Mouse (Mus musculus): Measurements from ENCODE around the gene Pnpla2.
"Not testable (repeated sequence)": the region's sequence is repeated elsewhere in the genome, so short reads cannot be mapped to it uniquely, and the experiment has no call there.

Gene Pnpla2

GRCm38 (mm10) chr7:141432186-141432611, 22.8 kb upstream of the Pnpla2 start:
- no peak for DNase-seq

- peak; percentile 57 for DNase-seq
Measured at GRCm38 (mm10) chr7:141432741-141433516, 22.1 kb upstream of the Pnpla2 start.

- no peak for DNase-seq
Measured at GRCm38 (mm10) chr7:141433517-141434400, 21.2 kb upstream of the Pnpla2 start.

DNA sequence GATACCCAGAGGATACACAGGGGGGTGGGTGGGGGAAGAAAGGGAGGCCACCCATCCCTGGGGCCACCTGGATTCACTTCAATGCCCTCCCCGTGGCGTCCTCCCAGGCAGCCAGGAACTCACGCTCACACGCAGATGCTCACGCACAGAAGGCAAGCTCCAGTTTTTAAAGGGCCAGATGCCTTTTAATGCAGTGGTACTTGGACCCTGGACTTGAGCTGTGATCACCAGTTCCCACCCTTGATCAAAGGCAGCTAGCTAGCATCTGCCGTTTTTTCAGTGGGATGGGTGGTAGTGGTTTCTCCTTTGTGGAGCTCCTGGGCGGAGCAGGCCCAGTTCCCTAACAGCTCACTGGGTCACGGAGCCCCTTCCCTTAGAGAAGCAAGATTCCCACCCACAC, 20.5 kb upstream of the Pnpla2 start:
- DNase-seq = peak; percentile 58

DNA sequence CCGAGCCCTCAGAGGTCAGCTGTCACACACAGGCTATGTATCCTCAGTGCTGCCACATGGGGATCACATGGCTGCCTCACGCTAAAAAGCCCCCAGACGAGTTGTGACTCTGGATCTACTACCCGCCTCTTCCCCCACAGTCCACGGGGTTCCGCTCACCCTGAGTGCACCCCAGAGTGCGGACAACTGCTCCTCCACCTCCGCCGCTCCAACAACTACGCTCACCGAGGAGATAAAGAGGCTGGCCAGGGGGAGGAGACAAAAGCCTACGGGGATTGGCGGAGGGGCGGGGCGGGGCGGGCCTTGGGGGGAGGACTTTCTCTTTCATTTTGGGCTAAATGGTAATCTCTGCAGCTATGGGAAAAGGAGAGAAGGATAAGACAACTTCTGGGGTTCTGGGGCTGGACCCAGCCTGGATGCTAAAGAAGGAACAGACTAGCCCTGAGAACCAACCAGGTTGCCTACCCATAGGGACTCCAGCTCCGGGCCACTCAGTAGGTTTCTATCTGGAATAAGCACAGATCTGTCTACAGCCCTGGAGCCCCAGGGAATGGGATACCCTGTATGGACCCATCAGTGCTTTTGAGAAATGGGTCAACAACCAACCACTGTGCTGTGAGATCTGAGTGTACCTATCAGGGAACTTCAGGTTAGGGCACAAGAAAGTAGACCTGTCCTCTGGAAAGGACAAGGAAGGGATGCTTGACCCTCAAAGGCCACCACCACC, 19.7 kb upstream of the Pnpla2 start:
- peak; percentile 70 for DNase-seq

- no peak for DNase-seq
Measured at GRCm38 (mm10) chr7:141435856-141436522, 19.0 kb upstream of the Pnpla2 start.

DNA sequence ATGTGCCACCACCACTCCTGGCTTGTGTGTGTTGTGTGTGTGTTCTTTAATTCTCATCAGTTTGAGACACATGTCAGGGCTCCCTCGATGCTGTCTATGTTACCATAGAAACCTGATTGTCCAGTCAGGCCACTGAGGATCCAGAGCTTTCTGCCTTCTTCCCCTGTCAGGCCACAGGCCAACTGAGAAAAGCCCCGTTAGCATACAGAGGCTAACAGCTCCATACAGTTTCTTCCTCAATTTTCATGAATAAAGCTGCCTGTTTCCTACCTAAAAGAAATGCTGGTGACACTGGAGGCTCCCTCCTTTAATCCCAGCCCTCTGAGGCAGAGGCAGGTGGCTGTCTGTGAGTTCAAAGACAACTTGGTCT, 18.5 kb upstream of the Pnpla2 start:
- no peak for DNase-seq

GRCm38 (mm10) chr7:141437178-141438120, 17.5 kb upstream of the Pnpla2 start, which contains the start of gene Slc25a22:
Gene Slc25a22 (minus strand): TSS chr7:141437892.
- peak; percentile 89 for DNase-seq

GRCm38 (mm10) chr7:141438201-141438968, 16.6 kb upstream of the Pnpla2 start:
- no peak for DNase-seq

DNA sequence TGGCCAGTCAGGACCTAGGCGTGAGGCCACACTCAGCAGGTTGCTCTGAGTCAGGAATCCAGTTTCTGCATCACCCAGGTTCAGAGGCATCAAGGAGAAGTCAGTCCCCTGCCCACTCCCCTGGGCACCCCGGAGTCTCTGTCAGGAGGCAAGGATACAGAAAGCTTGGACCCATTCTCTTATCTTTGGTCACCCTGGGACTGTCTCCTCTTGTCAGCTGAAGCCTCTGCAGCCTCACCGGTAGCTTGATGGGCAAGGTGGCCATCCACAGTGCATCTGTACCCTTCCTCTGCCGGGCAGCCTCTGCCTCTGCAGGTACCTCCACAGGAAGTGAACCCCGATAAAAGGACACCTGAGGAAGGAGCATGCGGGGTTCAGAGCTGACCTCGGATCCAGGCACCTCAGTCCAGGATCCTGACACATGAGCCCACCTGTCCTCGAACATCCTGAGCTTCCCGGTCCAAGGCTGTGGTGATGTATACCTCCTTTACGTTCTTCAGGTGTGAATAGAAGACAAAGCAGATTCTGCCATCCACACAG, 15.8 kb upstream of the Pnpla2 start:
- DNase-seq = no peak

DNA sequence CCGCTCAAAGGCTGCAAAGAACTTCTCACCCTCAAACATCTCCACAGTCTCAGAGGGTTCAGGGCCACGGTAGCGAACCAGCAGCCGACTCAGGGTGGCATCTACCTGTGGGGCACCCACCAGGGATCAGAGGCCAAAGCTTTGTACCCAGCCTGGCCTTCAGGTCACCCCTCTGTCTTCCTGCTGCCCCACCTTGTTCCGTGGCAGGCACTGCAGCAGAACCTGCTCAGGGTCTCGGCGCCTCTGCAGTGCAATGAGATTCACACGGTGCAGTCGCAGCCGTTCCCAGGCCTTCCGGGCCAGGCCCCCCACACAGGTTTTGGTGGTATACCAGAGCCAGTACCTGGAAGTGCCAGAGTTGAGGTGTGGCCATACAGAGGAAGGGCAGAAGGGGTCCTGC, 15.2 kb upstream of the Pnpla2 start:
- no peak for DNase-seq

GRCm38 (mm10) chr7:141440613-141441012, 14.4 kb upstream of the Pnpla2 start:
- peak; percentile 84 for DNase-seq

- no peak for DNase-seq
Measured at GRCm38 (mm10) chr7:141441460-141441859, 13.5 kb upstream of the Pnpla2 start.

- no peak for DNase-seq
Measured at GRCm38 (mm10) chr7:141442199-141442598, 12.8 kb upstream of the Pnpla2 start.

DNA sequence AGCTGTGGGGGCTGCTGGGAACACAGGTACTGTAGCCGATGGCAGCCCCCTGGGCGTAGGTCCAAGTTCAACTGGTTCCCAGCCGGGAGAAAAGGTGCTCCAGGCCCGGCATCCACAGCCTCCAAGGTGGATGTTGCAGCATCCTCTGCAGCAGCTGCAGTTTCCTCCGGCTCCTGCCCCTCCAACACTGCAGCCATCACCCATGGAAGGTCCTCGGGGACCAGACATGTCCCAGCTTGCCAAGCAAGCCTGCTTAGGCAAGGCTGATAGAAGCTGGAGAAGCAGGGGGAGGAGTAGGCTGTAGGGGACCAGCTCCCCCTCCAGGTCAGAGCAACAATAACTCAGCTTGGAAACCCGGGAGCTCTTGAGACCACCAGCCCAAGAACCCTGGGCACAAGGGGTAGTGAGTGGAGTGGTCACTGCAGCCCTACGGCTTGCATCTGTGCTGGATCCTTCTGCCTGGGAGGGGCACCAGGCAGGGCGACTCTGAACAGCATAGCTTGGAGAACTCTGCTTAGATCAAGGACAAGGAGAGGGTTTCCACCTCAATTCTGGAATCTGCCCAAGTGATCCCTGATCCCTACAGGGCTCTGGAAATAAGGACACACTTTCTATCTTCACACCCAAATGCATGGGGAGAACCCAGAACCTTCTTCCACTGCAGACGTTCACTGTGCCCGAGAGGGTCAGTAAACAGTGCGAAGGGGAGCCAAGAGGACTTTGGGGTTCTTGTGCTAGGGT, 11.7 kb upstream of the Pnpla2 start:
- DNase-seq = peak; percentile 47

DNA sequence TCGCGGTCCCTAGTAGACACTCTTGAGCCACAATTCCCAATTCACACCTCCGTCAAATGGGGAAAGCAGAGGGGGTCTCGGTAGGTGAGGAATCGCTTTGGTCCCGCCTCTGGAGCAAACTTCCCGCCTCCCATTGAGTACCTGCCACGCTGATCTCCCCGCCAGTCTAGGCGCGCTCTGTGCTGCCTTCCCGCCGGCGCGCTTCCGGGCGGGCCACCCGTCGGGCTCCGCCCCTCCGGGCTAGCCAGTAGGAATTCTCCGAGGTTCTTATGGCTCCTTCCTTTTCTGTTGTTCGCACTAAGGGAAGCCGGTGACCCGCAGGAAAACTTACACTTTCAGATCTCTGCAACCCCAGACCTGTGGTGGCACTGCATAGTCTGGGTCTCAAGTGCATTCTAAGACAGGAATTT, 11.2 kb upstream of the Pnpla2 start, which contains the start of gene Pidd1:
Pidd1 (minus strand) TSS at position 198 of the 410 bp plus-strand sequence.
- DNase-seq = peak; percentile 84

DNA sequence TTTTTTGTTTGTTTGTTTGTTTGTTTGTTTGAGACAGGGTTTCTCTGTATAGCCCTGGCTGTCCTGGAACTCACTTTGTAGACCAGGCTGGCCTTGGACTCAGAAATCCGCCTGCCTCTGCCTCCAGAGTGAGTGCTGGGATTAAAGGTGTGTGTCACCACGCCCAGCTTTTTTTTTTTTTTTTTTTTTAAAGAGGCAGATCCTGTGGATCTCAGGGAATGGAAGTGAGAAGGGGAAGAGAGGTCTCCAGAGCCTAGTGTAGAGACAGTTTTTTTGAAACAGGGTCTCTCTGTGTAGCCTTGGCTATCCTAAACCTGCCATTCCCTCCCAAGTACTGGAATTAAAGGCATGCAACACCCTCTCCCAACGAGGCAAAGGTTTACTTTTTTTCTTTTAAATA, 8.6 kb upstream of the Pnpla2 start:
- DNase-seq = not testable (repeated sequence)

DNA sequence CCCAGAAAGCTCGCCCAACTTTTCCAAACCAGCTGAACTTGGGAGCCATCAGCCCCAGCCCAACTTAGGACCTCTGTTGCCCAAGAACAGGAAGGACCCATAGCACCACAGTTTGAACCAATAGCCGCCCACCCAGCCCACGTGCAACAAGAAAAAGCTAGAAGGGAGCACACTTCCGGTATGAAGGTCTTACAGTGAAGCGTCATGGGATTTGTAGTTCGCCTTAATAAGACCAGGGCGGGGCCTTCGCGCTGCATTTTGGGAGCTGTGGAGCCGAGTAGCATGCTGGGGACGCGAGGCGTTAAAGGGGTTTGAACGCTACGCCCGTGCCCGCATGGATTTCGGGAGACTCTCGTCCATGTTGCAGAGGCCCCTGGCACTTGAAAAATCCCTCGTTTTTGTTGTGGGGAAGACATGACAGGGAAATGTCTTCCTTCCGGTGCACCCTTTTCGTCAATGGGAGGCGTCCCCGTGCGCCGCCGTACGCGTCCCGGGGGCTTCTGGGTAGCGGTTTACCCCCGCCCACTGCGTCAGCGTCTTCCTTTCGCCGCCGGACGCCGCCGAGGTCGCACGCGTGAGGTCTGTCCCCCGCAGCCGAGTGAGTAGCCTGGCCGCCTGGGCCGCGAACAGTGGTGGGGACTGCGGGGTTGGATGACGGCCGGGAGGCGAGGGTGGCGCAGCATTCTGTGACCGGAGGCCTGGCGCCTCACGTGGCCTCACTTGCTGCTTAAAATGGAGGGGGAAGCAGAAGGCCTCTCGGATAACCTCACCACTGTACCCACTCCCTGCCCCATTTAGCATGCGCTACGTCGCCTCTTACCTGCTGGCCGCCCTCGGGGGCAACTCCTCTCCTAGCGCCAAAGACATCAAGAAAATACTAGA, 7.6 kb upstream of the Pnpla2 start, which contains the start of gene Rplp2:
Rplp2 (plus strand) TSS at position 261 of the 882 bp plus-strand sequence.
- peak; percentile 96 for DNase-seq
